Mouse (Mus musculus) fat pad, adult 2 months (tissue): Measurements from ENCODE around the gene Psmb4.
"Not testable (repeated sequence)": the region's sequence is repeated elsewhere in the genome, so short reads cannot be mapped to it uniquely, and the experiment has no call there.

Source experiments
- DNase-seq: peaks from one replicate; pipeline ENCODE4 v3.0.0-alpha.2; 2011; ENCODE audit warnings: low read depth, low spot score; ENCODE audit errors: extremely low read depth

Gene Psmb4

GRCm38 (mm10) chr3:94906482-94906881 is 19.7 kb upstream of the Psmb4 start:
- DNase-seq: no peak

GRCm38 (mm10) chr3:94904759-94905158 is 18.0 kb upstream of the Psmb4 start:
- not testable (repeated sequence) for DNase-seq

GRCm38 (mm10) chr3:94902747-94903146 is 16.0 kb upstream of the Psmb4 start:
- DNase-seq: no peak

GRCm38 (mm10) chr3:94894076-94894475 is 7.3 kb upstream of the Psmb4 start:
- no peak for DNase-seq

- DNase-seq: no peak
Measured at GRCm38 (mm10) chr3:94888595-94888994, 1.8 kb upstream of the Psmb4 start.

- no peak for DNase-seq
Measured at GRCm38 (mm10) chr3:94882579-94882978, 4.2 kb downstream of the Psmb4 start.

- DNase-seq: no peak
Measured at GRCm38 (mm10) chr3:94881840-94882239, 4.9 kb downstream of the Psmb4 start.

- no peak for DNase-seq
Measured at GRCm38 (mm10) chr3:94878618-94879017, 8.1 kb downstream of the Psmb4 start.

- no peak for DNase-seq
Measured at GRCm38 (mm10) chr3:94869011-94869410, 17.8 kb downstream of the Psmb4 start.

GRCm38 (mm10) chr3:94859471-94859870 is 27.3 kb downstream of the Psmb4 start:
- DNase-seq: no peak

GRCm38 (mm10) chr3:94852215-94852614 is 34.5 kb downstream of the Psmb4 start:
- no peak for DNase-seq

- DNase-seq: no peak
Measured at GRCm38 (mm10) chr3:94851731-94852130, 35.0 kb downstream of the Psmb4 start.

GRCm38 (mm10) chr3:94849338-94849737 is 37.4 kb downstream of the Psmb4 start:
- no peak for DNase-seq

GRCm38 (mm10) chr3:94847382-94847781 is 39.4 kb downstream of the Psmb4 start:
- no peak for DNase-seq

- no peak for DNase-seq
Measured at GRCm38 (mm10) chr3:94839101-94839500, 47.7 kb downstream of the Psmb4 start.

- no peak for DNase-seq
Measured at GRCm38 (mm10) chr3:94838631-94839030, 48.1 kb downstream of the Psmb4 start.

- no peak for DNase-seq
Measured at GRCm38 (mm10) chr3:94837959-94838496, 48.7 kb downstream of the Psmb4 start.

- peak; percentile 80 for DNase-seq
Measured at GRCm38 (mm10) chr3:94837183-94837890, 49.4 kb downstream of the Psmb4 start, which contains the start of gene Pogz. Gene Pogz (plus strand): TSS chr3:94837567.

- DNase-seq: no peak
Measured at GRCm38 (mm10) chr3:94835396-94835795, 51.4 kb downstream of the Psmb4 start.
